Mouse (Mus musculus) liver, adult 2 months (tissue): ENCODE results near the gene Phf23. TPM values are rescaled to one million over a fixed set of nuclear protein-coding genes. Genes with fewer than 3 reads are reported as not detected.
A peak's percentile ranks its signal among the peaks of the same experiment; 100 is the strongest.

Experiments used
- DNase-seq: peaks from one replicate; pipeline ENCODE4 v3.0.0-alpha.2; 2011; ENCODE audit warnings: low read depth, low spot score; ENCODE audit errors: extremely low read depth
- H3K27ac ChIP-seq: fragments of 200-500 bp; replicated peaks from 2 replicates; pipeline ENCODE4 v1.5.1; 2012; ENCODE audit warnings: low read depth, mild to moderate bottlenecking, control low read depth, inconsistent platforms, low read length; ENCODE audit not compliant: insufficient read depth
- H3K27me3 ChIP-seq: fragments of 200-500 bp; 2 replicates; pipeline ENCODE4 v1.6.1; 2012; ENCODE audit warnings: mild to moderate bottlenecking, moderate library complexity, low read length, inconsistent platforms; ENCODE audit not compliant: control insufficient read depth, insufficient read depth
- H3K36me3 ChIP-seq: fragments of 200-500 bp; 2 replicates; pipeline ENCODE4 v1.6.1; 2012; ENCODE audit warnings: low read length, inconsistent platforms; ENCODE audit not compliant: control insufficient read depth, insufficient read depth
- H3K4me1 ChIP-seq: fragments of 200-500 bp; 2 replicates; pipeline ENCODE4 v1.6.1; 2011; ENCODE audit warnings: low read length; ENCODE audit not compliant: control insufficient read depth, insufficient read depth
- H3K4me3 ChIP-seq: fragments of 200-500 bp; 2 replicates; pipeline ENCODE4 v1.5.1; 2011; ENCODE audit warnings: low read depth, mild to moderate bottlenecking, control low read depth, low read length, moderate library complexity; ENCODE audit not compliant: insufficient read depth
- H3K79me2 ChIP-seq: fragments of 200-500 bp; 2 replicates; pipeline ENCODE4 v1.6.1; 2012; ENCODE audit warnings: inconsistent platforms, mild to moderate bottlenecking, low read length, moderate library complexity; ENCODE audit not compliant: control insufficient read depth, insufficient read depth
- H3K9ac ChIP-seq: fragments of 200-500 bp; 2 replicates; pipeline ENCODE4 v1.6.1; 2012; ENCODE audit warnings: low read depth, mild to moderate bottlenecking, control low read depth, inconsistent platforms, low read length
- CTCF ChIP-seq: fragments of 200-500 bp; IDR thresholded peaks from 2 replicates; pipeline ENCODE4 v1.5.1; 2011; ENCODE audit warnings: low read depth, low read length, control low read depth
- POLR2A ChIP-seq: fragments of 200-500 bp; IDR thresholded peaks from 2 replicates; pipeline ENCODE4 v1.6.1; 2011; ENCODE audit warnings: low read length, control low read depth; ENCODE audit not compliant: insufficient read depth; ENCODE audit errors: extremely low read depth
- WGBS: fragments of 180-500 bp; shearing (Covaris S2); methylation state at CpG from one replicate; pipeline ENCODE4 v1.1.7; 2018; 5-methylcytosine and 5-hydroxymethylcytosine counted together
- polyA plus RNA-seq: library from polyadenylated mRNA; depleted of rRNA; stranded (reverse); fragments of >200 nt; gene quantifications from 2 replicates; pipeline ENCODE4 v1.2.3, GENCODE M21; 2012
- total RNA-seq: library from RNA; depleted of rRNA; stranded (reverse); fragments of >200 nt; gene quantifications from 2 replicates; pipeline ENCODE4 v1.2.3, GENCODE M21; 2014

Phf23 gene
- total and polyA plus RNA-seq, 2 experiments = 8.0 to 12.1 TPM

GRCm38 (mm10) chr11:69984431-69984830 is 11.1 kb upstream of the Phf23 start:
- TF ChIP-seq CTCF (no peak), POLR2A (no peak)
- Histone ChIP-seq H3K27ac (no peak overlapping the region), H3K9ac (no peak overlapping the region), H3K4me1 (peaks cover 19% of the 10 kb centered on the region; the same call in 1 of the 2 replicates), H3K79me2 (peaks cover 16% of the 10 kb centered on the region; the same call in 1 of the 2 replicates), H3K36me3 (peaks cover 31% of the 10 kb centered on the region), H3K4me3 (no peak overlapping the region), H3K27me3 (no peaks in the 10 kb centered on the region)
- no peak for DNase-seq
- WGBS = 94% methylated on average over 8 of the region's 8 CpGs

DNA sequence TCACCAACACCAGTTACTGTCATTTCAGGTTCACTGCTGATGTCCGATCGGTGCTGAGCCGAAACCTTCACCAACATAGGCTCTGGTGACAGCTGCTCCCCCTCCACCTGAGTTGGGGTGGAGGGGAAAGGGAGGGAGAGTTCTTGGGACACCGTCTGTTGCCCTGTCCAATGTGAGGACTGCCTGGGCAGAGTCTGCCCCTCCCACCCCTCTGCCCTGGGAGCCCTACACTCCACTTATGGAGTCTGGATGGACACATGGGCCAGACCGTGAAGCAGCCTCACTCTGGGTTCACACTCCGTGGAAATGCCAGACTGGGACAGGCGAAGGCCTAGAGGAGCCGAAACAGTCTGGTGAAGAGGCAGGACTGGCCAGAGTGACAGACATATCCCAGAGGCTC is 5.6 kb upstream of the Phf23 start:
- Histone ChIP-seq H3K4me1 (peaks cover 5% of the 10 kb centered on the region; the same call in 1 of the 2 replicates), H3K9ac (no peak overlapping the region), H3K27me3 (no peaks in the 10 kb centered on the region), H3K79me2 (peaks cover 6% of the 10 kb centered on the region; the same call in 1 of the 2 replicates), H3K27ac (0 out of 2 replicates have a peak overlapping the region, but pooled peaks have one; percentile 2), H3K36me3 (peaks cover 32% of the 10 kb centered on the region), H3K4me3 (no peak overlapping the region)
- WGBS = 96% methylated on average over 8 of the region's 8 CpGs
- DNase-seq = no peak
- no peak for TF ChIP-seq CTCF

DNA sequence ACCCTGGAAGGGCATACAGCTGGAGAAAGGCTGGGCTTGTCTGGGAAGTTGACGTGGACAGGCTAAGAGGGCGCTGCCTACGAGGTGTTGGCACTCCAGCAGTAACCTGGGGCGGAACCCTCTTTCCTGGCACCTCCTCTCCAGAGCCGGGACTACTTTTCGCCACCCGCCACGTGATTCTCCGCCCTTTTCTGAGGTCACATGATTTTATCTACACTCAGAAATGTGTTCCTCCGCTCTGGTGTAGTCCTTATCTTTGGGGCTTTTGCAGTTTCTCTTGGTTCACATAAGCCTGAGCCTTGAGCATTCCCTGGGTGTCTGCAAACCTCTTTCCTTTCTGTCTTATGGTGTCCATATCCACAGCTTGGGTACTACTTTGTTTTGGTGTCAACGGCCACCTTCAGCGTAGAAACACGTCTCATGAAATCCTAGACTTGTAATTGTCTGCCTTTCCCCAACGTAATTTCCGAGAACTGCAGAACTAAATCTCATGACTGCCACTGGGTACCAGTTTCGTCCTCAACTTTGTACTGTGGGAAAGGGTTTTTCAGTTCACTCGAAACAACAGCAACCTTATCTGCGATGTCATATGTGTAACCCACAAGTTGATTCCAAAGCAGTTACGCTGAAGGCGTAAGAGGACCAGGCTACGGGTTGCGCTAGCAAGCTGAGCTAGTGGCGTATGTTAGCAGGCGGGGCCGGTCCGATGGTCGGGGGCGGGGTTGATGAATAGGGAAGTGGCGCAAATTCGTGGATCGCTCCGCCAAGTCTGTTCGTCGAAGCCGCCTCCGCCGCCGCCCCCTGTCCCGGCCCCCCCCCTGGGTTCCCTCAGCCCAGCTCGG is 4.5 kb upstream of the Phf23 start, which contains the start of gene Gabarap:
Gene Gabarap, plus strand, starts transcription at position 294 of the 842 bp plus-strand sequence.
- TF ChIP-seq POLR2A (peak; percentile 32; the same call in 1 of the 2 replicates), CTCF (0 out of 2 replicates have a peak, but pooled peaks have one; percentile 11)
- DNase-seq = peak; percentile 96
- H3K4me3 ChIP-seq = peak within 1 kb of the TSS; percentile 97
- peak within 1 kb of the TSS; percentile 95 for H3K27ac ChIP-seq
- peaks cover 5% of the 10 kb centered on the region; the same call in 1 of the 2 replicates for H3K4me1 ChIP-seq
- WGBS = under 1% methylated on average over 40 of the region's 40 CpGs
- peaks cover 28% of the 10 kb centered on the region for H3K36me3 ChIP-seq
- H3K27me3 ChIP-seq = no peaks in the 10 kb centered on the region
- H3K9ac ChIP-seq = peak within 1 kb of the TSS; percentile 96
- peaks cover 10% of the 10 kb centered on the region; the same call in 1 of the 2 replicates for H3K79me2 ChIP-seq

GRCm38 (mm10) chr11:69991711-69992110 is 3.9 kb upstream of the Phf23 start:
- TF ChIP-seq CTCF (no peak), POLR2A (no peak)
- peak overlapping the region; percentile 94 for H3K27ac ChIP-seq
- peak overlapping the region; percentile 97 for H3K4me3 ChIP-seq
- no peaks in the 10 kb centered on the region for H3K27me3 ChIP-seq
- WGBS = 0% methylated on average over 15 of the region's 15 CpGs
- H3K79me2 ChIP-seq = peaks cover 16% of the 10 kb centered on the region; the same call in 1 of the 2 replicates
- peaks cover 5% of the 10 kb centered on the region; the same call in 1 of the 2 replicates for H3K4me1 ChIP-seq
- peak overlapping the region; percentile 96 for H3K9ac ChIP-seq
- peaks cover 24% of the 10 kb centered on the region for H3K36me3 ChIP-seq
- DNase-seq = no peak

GRCm38 (mm10) chr11:69992396-69992795 is 3.2 kb upstream of the Phf23 start:
- Histone ChIP-seq H3K4me1 (peaks cover 5% of the 10 kb centered on the region; the same call in 1 of the 2 replicates), H3K9ac (peak overlapping the region; percentile 24), H3K36me3 (peaks cover 23% of the 10 kb centered on the region), H3K27ac (peak overlapping the region; percentile 19; the same call in 1 of the 2 replicates), H3K79me2 (peaks cover 16% of the 10 kb centered on the region; the same call in 1 of the 2 replicates), H3K27me3 (no peaks in the 10 kb centered on the region), H3K4me3 (peak overlapping the region; percentile 1; the same call in 1 of the 2 replicates)
- DNase-seq = peak; percentile 64
- 10% methylated on average over 10 of the region's 10 CpGs for WGBS
- TF ChIP-seq POLR2A = no peak
- no peak for TF ChIP-seq CTCF

DNA sequence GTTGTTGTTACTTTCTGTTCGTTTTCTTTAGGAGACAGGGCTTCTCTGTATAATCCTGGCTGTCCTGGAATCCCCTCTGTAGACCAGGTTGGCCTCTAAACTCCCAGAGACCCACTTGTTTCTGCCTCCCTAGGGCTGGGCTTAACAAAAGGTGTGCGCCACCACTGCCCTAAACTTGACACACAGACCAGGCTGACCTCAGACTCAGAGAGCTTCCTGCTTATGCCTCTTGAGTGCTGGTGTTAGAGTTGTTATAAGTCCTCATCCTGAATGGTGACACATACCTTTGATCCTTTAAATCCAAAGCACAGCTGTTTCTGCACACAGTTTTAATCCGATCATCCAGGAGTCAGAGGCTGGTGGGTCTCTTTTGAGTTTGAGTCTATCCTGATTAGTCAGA is 2.6 kb upstream of the Phf23 start:
- H3K27me3 ChIP-seq = no peaks in the 10 kb centered on the region
- peaks cover 16% of the 10 kb centered on the region; the same call in 1 of the 2 replicates for H3K79me2 ChIP-seq
- H3K4me3 ChIP-seq = no peak overlapping the region
- WGBS = 82% methylated on average over 3 of the region's 3 CpGs
- peaks cover 5% of the 10 kb centered on the region; the same call in 1 of the 2 replicates for H3K4me1 ChIP-seq
- peaks cover 19% of the 10 kb centered on the region for H3K36me3 ChIP-seq
- TF ChIP-seq POLR2A (no peak), CTCF (no peak)
- H3K9ac ChIP-seq = no peak overlapping the region
- no peak for DNase-seq
- no peak overlapping the region; the same call in 1 of the 2 replicates for H3K27ac ChIP-seq
